Mouse (Mus musculus): Measurements from ENCODE around the gene Ttc34.

DNA sequence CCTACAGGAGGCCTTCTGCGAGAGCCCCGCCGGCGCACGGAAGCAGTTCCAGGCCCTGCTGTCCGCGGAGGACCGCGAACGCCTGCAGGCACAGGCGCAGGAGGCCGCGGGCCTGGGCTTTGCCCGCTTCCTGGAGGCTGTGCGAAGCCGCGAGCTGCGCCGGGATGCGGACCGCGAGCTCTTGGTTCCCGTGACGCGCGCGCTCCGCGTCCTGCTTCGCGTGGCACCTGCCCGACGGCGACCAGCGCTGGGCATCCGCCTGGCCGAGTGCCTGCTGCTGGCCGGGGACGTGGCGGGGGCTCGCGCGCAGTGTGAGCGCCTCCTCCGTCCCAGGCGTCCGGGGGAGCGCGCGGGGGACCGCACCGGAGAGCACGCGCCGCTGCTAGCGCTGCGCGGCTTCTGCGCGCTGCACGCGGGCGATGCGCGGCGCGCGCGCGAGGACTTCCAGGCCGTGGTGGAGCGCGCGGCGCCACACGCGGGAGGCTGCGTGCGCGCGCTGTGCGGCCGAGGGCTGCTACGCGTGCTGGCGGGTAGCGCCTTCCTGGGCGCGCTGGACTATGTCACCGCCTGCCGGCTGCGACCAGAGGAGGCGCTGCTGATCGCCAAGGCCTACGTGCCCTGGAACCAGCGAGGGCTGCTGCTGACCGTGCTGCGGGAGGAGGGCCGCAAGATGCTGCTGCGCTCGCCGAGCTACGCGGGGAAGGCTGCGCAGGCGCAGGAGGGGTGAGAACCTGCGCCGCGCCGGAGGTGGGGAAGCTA lies 18.6 kb downstream of the Ttc34 start:
- TF ChIP-seq CTCF (IDR thresholded peaks at IDR 0.05; ENCODE audit: low read depth, low read length), result no peak
- no peak for TF ChIP-seq POLR2A (IDR thresholded peaks at IDR 0.05; ENCODE audit: borderline replicate concordance, low read depth, low read length)
